Mouse (Mus musculus) liver, adult 2 months (tissue): ENCODE measurements around the gene Tsks. TPM values are rescaled to one million over a fixed set of nuclear protein-coding genes. Genes with fewer than 3 reads are reported as not detected.

ENCODE experiments used
- DNase-seq: peaks from one replicate; pipeline ENCODE4 v3.0.0-alpha.2; 2011; ENCODE audit warnings: low read depth, low spot score; ENCODE audit errors: extremely low read depth
- H3K27ac ChIP-seq: fragments of 200-500 bp; replicated peaks from 2 replicates; pipeline ENCODE4 v1.5.1; 2012; ENCODE audit warnings: low read depth, mild to moderate bottlenecking, control low read depth, inconsistent platforms, low read length; ENCODE audit not compliant: insufficient read depth
- H3K27me3 ChIP-seq: fragments of 200-500 bp; 2 replicates; pipeline ENCODE4 v1.6.1; 2012; ENCODE audit warnings: mild to moderate bottlenecking, moderate library complexity, low read length, inconsistent platforms; ENCODE audit not compliant: control insufficient read depth, insufficient read depth
- H3K36me3 ChIP-seq: fragments of 200-500 bp; 2 replicates; pipeline ENCODE4 v1.6.1; 2012; ENCODE audit warnings: low read length, inconsistent platforms; ENCODE audit not compliant: control insufficient read depth, insufficient read depth
- H3K4me1 ChIP-seq: fragments of 200-500 bp; 2 replicates; pipeline ENCODE4 v1.6.1; 2011; ENCODE audit warnings: low read length; ENCODE audit not compliant: control insufficient read depth, insufficient read depth
- H3K4me3 ChIP-seq: fragments of 200-500 bp; 2 replicates; pipeline ENCODE4 v1.5.1; 2011; ENCODE audit warnings: low read depth, mild to moderate bottlenecking, control low read depth, low read length, moderate library complexity; ENCODE audit not compliant: insufficient read depth
- H3K79me2 ChIP-seq: fragments of 200-500 bp; 2 replicates; pipeline ENCODE4 v1.6.1; 2012; ENCODE audit warnings: inconsistent platforms, mild to moderate bottlenecking, low read length, moderate library complexity; ENCODE audit not compliant: control insufficient read depth, insufficient read depth
- H3K9ac ChIP-seq: fragments of 200-500 bp; 2 replicates; pipeline ENCODE4 v1.6.1; 2012; ENCODE audit warnings: low read depth, mild to moderate bottlenecking, control low read depth, inconsistent platforms, low read length
- CTCF ChIP-seq: fragments of 200-500 bp; IDR thresholded peaks from 2 replicates; pipeline ENCODE4 v1.5.1; 2011; ENCODE audit warnings: low read depth, low read length, control low read depth
- POLR2A ChIP-seq: fragments of 200-500 bp; IDR thresholded peaks from 2 replicates; pipeline ENCODE4 v1.6.1; 2011; ENCODE audit warnings: low read length, control low read depth; ENCODE audit not compliant: insufficient read depth; ENCODE audit errors: extremely low read depth
- WGBS: fragments of 180-500 bp; shearing (Covaris S2); methylation state at CpG from one replicate; pipeline ENCODE4 v1.1.7; 2018; 5-methylcytosine and 5-hydroxymethylcytosine counted together
- polyA plus RNA-seq: library from polyadenylated mRNA; depleted of rRNA; stranded (reverse); fragments of >200 nt; gene quantifications from 2 replicates; pipeline ENCODE4 v1.2.3, GENCODE M21; 2012
- total RNA-seq: library from RNA; depleted of rRNA; stranded (reverse); fragments of >200 nt; gene quantifications from 2 replicates; pipeline ENCODE4 v1.2.3, GENCODE M21; 2014

The Tsks gene
- total and polyA plus RNA-seq, 2 experiments: 0.20 TPM; not detected in 1

- DNase-seq: peak; percentile 92
- TF ChIP-seq CTCF: no peak
- peak; percentile 54; the same call in 1 of the 2 replicates for TF ChIP-seq POLR2A
- H3K27ac ChIP-seq: peak overlapping the region; percentile 57
- no peaks in the 10 kb centered on the region for H3K79me2 ChIP-seq
- H3K4me3 ChIP-seq: peak overlapping the region; percentile 86
- H3K36me3 ChIP-seq: no peaks in the 10 kb centered on the region
- 3% methylated on average over 24 of the region's 24 CpGs for WGBS
- no peaks in the 10 kb centered on the region for H3K4me1 ChIP-seq
- H3K9ac ChIP-seq: peak overlapping the region; percentile 84
- H3K27me3 ChIP-seq: no peaks in the 10 kb centered on the region
These were observed 9.8 kb downstream of the Tsks start for GRCm38 (mm10) chr7:44952611-44953306.

GRCm38 (mm10) chr7:44953561-44953960, 10.6 kb downstream of the Tsks start:
- WGBS: 82% methylated on average over 14 of the region's 14 CpGs
- Histone ChIP-seq H3K27me3 (no peaks in the 10 kb centered on the region), H3K4me1 (no peaks in the 10 kb centered on the region), H3K27ac (no peak overlapping the region), H3K4me3 (no peak overlapping the region), H3K9ac (no peak overlapping the region), H3K79me2 (no peaks in the 10 kb centered on the region), H3K36me3 (no peaks in the 10 kb centered on the region)
- DNase-seq: no peak
- TF ChIP-seq CTCF (no peak), POLR2A (no peak)

- H3K36me3 ChIP-seq: no peaks in the 10 kb centered on the region
- 91% methylated on average over 12 of the region's 12 CpGs for WGBS
- no peak overlapping the region for H3K27ac ChIP-seq
- H3K9ac ChIP-seq: no peak overlapping the region
- no peaks in the 10 kb centered on the region for H3K27me3 ChIP-seq
- no peak for DNase-seq
- H3K79me2 ChIP-seq: no peaks in the 10 kb centered on the region
- H3K4me3 ChIP-seq: no peak overlapping the region
- no peak for TF ChIP-seq CTCF
- no peak for TF ChIP-seq POLR2A
- no peaks in the 10 kb centered on the region for H3K4me1 ChIP-seq
These were observed 11.3 kb downstream of the Tsks start for GRCm38 (mm10) chr7:44954091-44954885.

- no peak overlapping the region for H3K27ac ChIP-seq
- H3K4me3 ChIP-seq: no peak overlapping the region
- WGBS: 36% methylated on average over 5 of the region's 5 CpGs
- no peak for TF ChIP-seq POLR2A
- TF ChIP-seq CTCF: peak; percentile 43
- no peaks in the 10 kb centered on the region for H3K79me2 ChIP-seq
- no peaks in the 10 kb centered on the region for H3K4me1 ChIP-seq
- no peak overlapping the region for H3K9ac ChIP-seq
- H3K36me3 ChIP-seq: no peaks in the 10 kb centered on the region
- no peaks in the 10 kb centered on the region for H3K27me3 ChIP-seq
- peak; percentile 29 for DNase-seq
These were observed 12.6 kb downstream of the Tsks start for GRCm38 (mm10) chr7:44955628-44956027.

- H3K4me1 ChIP-seq: no peaks in the 10 kb centered on the region
- no peak for DNase-seq
- no peak overlapping the region for H3K27ac ChIP-seq
- 89% methylated on average over 6 of the region's 6 CpGs for WGBS
- H3K79me2 ChIP-seq: no peaks in the 10 kb centered on the region
- no peak overlapping the region for H3K4me3 ChIP-seq
- no peaks in the 10 kb centered on the region for H3K27me3 ChIP-seq
- H3K9ac ChIP-seq: no peak overlapping the region
- H3K36me3 ChIP-seq: no peaks in the 10 kb centered on the region
- no peak for TF ChIP-seq POLR2A
- no peak for TF ChIP-seq CTCF
These were observed 13.3 kb downstream of the Tsks start for GRCm38 (mm10) chr7:44956266-44956665.
